Mouse (Mus musculus) midbrain, embryonic 10.5 days (tissue): Measurements from ENCODE around the gene Tmem98. TPM values are rescaled to one million over a fixed set of nuclear protein-coding genes. Genes with fewer than 3 reads are reported as not detected.

Source experiments
- polyA plus RNA-seq: library from polyadenylated mRNA; unstranded; fragments of >200 nt; fragmentation: Nextera tagmentation; extraction: Ambion mirVana; gene quantifications from 2 replicates; pipeline ENCODE4 v1.2.1, GENCODE M21; 2016

Gene Tmem98
- polyA plus RNA-seq, 1 experiment from 2014 or later, result 94.5 TPM

Other genes starting within 250 kb of the Tmem98 start
- gene Myo1d, start 30.1 kb upstream of the Tmem98 start, polyA plus RNA-seq, result 2.3 and 2.5 TPM in 2 replicates
- gene Spaca3, start 48.2 kb downstream of the Tmem98 start, polyA plus RNA-seq, result not detected in 2 replicates